Mouse (Mus musculus) embryo, embryonic 10 days (tissue): ENCODE data around the gene Accsl.

Experiments
- DNase-seq: peaks from one replicate; pipeline ENCODE4 v3.0.0-alpha.2; 2015; ENCODE audit warnings: low spot score

The Accsl gene

GRCm38 (mm10) chr2:93869107-93869600, at the start of gene Accsl:
Accsl (minus strand) TSS chr2:93869157.
- DNase-seq, result no peak

GRCm38 (mm10) chr2:93913552-93913951, 44.6 kb upstream of the Accsl start:
- DNase-seq, result no peak

GRCm38 (mm10) chr2:93911942-93912341, 43.0 kb upstream of the Accsl start:
- no peak for DNase-seq

- no peak for DNase-seq
These were observed 40.8 kb upstream of the Accsl start for GRCm38 (mm10) chr2:93909716-93910115.

GRCm38 (mm10) chr2:93907519-93908294, 38.8 kb upstream of the Accsl start:
- DNase-seq, result no peak

GRCm38 (mm10) chr2:93906316-93906715, 37.4 kb upstream of the Accsl start:
- DNase-seq, result no peak

GRCm38 (mm10) chr2:93903415-93903814, 34.5 kb upstream of the Accsl start:
- DNase-seq, result no peak

GRCm38 (mm10) chr2:93902680-93903305, 33.8 kb upstream of the Accsl start:
- no peak for DNase-seq

- peak; percentile 54 for DNase-seq
These were observed 30.7 kb upstream of the Accsl start for GRCm38 (mm10) chr2:93899397-93900380.

- DNase-seq, result peak; percentile 33
These were observed 22.8 kb upstream of the Accsl start for GRCm38 (mm10) chr2:93891611-93892280.

GRCm38 (mm10) chr2:93890143-93890542, 21.2 kb upstream of the Accsl start:
- no peak for DNase-seq

- no peak for DNase-seq
These were observed 20.1 kb upstream of the Accsl start for GRCm38 (mm10) chr2:93889071-93889470.

- no peak for DNase-seq
These were observed 19.4 kb upstream of the Accsl start for GRCm38 (mm10) chr2:93888366-93888765.

GRCm38 (mm10) chr2:93887273-93887672, 18.3 kb upstream of the Accsl start:
- DNase-seq, result no peak

- peak; percentile 14 for DNase-seq
These were observed 17.2 kb upstream of the Accsl start for GRCm38 (mm10) chr2:93886013-93886794.

GRCm38 (mm10) chr2:93883066-93883465, 14.1 kb upstream of the Accsl start:
- no peak for DNase-seq

GRCm38 (mm10) chr2:93881640-93882367, 12.8 kb upstream of the Accsl start:
- no peak for DNase-seq

GRCm38 (mm10) chr2:93880981-93881380, 12.0 kb upstream of the Accsl start:
- DNase-seq, result no peak

GRCm38 (mm10) chr2:93880450-93880849, 11.5 kb upstream of the Accsl start:
- no peak for DNase-seq

- DNase-seq, result no peak
These were observed 8.0 kb upstream of the Accsl start for GRCm38 (mm10) chr2:93877005-93877404.
